Mouse (Mus musculus) hindbrain, embryonic 12.5 days (tissue): ENCODE data around the gene Cep128. TPM values are rescaled to one million over a fixed set of nuclear protein-coding genes. Genes with fewer than 3 reads are reported as not detected.

ENCODE experiments used
- ATAC-seq: fragments of 200-750 bp; cut with Nextera tagmentation; 2 replicates; pipeline ENCODE4 v1.8.0; 2017; ENCODE audit warnings: moderate TSS enrichment; ENCODE audit not compliant: low FRiP score
- H3K27ac ChIP-seq: fragments of 300-500 bp; sonication (generic); 2 replicates; pipeline ENCODE4 v1.5.1; 2016; ENCODE audit warnings: mild to moderate bottlenecking
- H3K27me3 ChIP-seq: fragments of 300-500 bp; sonication (generic); 2 replicates; pipeline ENCODE4 v1.6.1; 2016; ENCODE audit warnings: mild to moderate bottlenecking
- H3K36me3 ChIP-seq: fragments of 300-500 bp; sonication (generic); 2 replicates; pipeline ENCODE4 v1.6.1; 2016; ENCODE audit warnings: mild to moderate bottlenecking
- H3K4me1 ChIP-seq: fragments of 300-500 bp; sonication (generic); 2 replicates; pipeline ENCODE4 v1.6.1; 2016
- H3K4me2 ChIP-seq: fragments of 300-500 bp; sonication (generic); replicated peaks from 2 replicates; pipeline ENCODE4 v1.6.1; 2016; ENCODE audit warnings: mild to moderate bottlenecking
- H3K4me3 ChIP-seq: fragments of 300-500 bp; sonication (generic); 2 replicates; pipeline ENCODE4 v1.5.1; 2016; ENCODE audit warnings: mild to moderate bottlenecking
- H3K9ac ChIP-seq: fragments of 300-500 bp; sonication (generic); 2 replicates; pipeline ENCODE4 v1.6.1; 2016; ENCODE audit warnings: mild to moderate bottlenecking, moderate library complexity
- H3K9me3 ChIP-seq: fragments of 300-500 bp; sonication (generic); replicated peaks from 2 replicates; pipeline ENCODE4 v1.6.1; 2016; ENCODE audit warnings: mild to moderate bottlenecking
- WGBS: fragments of 180-500 bp; shearing (Covaris S2); methylation state at CpG from one replicate; pipeline ENCODE4 v1.1.7; 2016; 5-methylcytosine and 5-hydroxymethylcytosine counted together
- polyA plus RNA-seq: library from polyadenylated mRNA; unstranded; fragments of >200 nt; fragmentation: Nextera tagmentation; extraction: Ambion mirVana; gene quantifications from 2 replicates; pipeline ENCODE4 v1.2.1, GENCODE M21; 2016

The Cep128 gene
- polyA plus RNA-seq, 1 experiment from 2014 or later = 8.7 TPM

DNA sequence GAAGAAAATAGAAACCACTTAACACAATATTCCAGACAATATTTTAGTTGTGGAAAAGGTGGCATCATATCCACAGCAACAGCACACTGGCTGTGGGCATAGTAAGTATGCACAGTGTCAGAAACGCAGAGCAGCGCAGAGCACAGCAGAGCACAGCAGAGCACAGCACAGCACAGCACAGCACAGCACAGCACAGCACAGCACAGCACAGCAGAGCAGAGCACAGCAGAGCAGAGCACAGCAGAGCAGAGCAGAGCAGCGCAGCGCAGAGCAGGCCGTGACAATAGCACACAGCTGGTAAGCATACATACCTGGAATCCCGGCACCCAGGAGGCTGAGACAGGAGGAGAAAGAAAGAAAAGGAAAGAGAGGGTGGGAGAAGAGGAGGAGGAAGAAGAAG lies 129.4 kb downstream of the Cep128 start:
- Histone ChIP-seq H3K27ac (no peak overlapping the region), H3K9ac (no peak overlapping the region), H3K27me3 (no peaks in the 10 kb centered on the region), H3K4me1 (no peaks in the 10 kb centered on the region), H3K4me2 (no peak overlapping the region), H3K36me3 (no peaks in the 10 kb centered on the region), H3K9me3 (no peaks in the 10 kb centered on the region), H3K4me3 (no peak overlapping the region)
- no peak for ATAC-seq
- whole genome bisulfite sequencing = 100% methylated on average over 6 of the region's 6 CpGs

DNA sequence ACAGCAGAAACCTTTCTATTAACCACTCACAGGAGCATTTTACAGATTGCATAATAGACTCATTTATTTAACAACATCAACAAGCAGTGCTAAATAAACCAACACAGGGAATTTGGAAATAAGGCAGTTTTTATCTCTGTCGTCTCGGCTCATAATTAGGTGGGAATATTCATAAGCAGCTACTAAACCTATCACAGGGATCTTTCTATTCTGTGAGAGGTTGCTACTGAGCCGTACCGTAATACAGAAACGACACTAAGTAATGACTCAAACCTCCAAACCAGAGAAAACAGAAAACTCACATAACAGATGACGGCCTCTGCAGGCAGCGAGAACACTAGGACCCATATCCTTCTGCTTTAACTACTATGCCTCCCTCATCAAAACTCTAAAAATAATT lies 163.6 kb downstream of the Cep128 start:
- no peak overlapping the region for H3K27ac ChIP-seq
- 81% methylated on average over 7 of the region's 7 CpGs for WGBS
- ATAC-seq = no peak
- H3K9me3 ChIP-seq = no peaks in the 10 kb centered on the region
- no peaks in the 10 kb centered on the region for H3K36me3 ChIP-seq
- H3K4me3 ChIP-seq = no peak overlapping the region
- H3K27me3 ChIP-seq = no peaks in the 10 kb centered on the region
- no peaks in the 10 kb centered on the region for H3K4me1 ChIP-seq
- no peak overlapping the region for H3K4me2 ChIP-seq
- H3K9ac ChIP-seq = no peak overlapping the region

DNA sequence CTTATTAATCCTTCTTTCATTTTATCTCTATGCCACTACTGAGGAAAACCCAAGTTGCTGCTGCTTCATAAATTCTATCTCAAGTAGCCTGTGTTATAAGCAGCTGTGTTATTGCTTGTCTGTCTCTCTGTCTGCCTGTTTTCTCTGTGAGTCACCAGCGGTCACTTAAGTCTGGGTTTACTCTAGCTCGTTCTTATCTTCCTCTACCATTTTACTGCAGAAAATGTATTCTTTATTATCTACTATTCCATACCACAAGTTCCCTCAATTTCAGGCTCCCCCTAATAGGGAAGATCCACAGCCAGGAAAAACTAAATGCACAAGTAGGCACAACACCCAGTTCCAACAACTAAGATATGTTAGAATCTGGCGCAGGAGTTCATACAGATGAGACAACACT lies 178.7 kb downstream of the Cep128 start:
- WGBS = 90% methylated on average over 3 of the region's 3 CpGs
- Histone ChIP-seq H3K4me1 (no peaks in the 10 kb centered on the region), H3K9ac (no peak overlapping the region), H3K36me3 (no peaks in the 10 kb centered on the region), H3K27ac (no peak overlapping the region), H3K27me3 (no peaks in the 10 kb centered on the region), H3K9me3 (no peaks in the 10 kb centered on the region), H3K4me2 (no peak overlapping the region), H3K4me3 (no peak overlapping the region)
- no peak for ATAC-seq

DNA sequence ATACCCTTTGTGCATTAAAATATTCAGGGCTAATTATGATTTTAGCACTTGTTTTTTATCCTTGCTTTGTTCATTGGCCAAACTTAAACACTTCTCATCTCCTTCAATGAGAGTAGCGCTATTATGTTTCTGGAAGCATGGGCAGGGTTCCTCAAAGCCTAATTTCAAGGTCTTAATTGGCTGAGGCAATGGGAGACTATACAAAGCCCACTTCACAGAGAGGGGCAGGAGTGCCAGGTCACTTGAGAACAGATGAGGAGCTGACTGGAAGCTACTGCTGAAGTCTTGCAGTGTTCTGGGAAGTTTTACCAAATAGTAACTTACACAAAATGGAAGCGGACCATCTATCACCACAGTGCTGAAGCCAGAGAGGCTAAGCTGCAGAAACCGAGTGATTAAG lies 179.9 kb downstream of the Cep128 start:
- no peak overlapping the region for H3K27ac ChIP-seq
- WGBS = 89% methylated on average over 3 of the region's 3 CpGs

DNA sequence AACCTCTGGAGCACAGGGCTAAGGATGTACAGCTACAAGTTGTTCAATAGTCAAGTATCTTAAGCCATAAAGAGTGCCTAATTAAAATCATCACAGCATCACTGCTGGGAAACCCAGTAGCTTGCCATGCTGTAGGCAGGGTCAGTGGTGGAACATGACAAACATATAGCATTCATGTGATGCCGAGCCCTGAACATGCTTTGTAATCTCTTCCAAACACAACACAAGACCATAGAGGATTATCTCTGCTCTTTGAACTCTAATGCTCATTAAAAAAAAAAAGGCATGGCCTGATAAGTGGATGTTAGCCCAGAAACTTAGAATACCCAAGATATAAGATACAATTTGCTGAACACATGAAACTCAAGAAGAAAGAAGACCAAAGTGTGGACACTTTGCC lies 181.7 kb downstream of the Cep128 start:
- H3K4me3 ChIP-seq = no peak overlapping the region
- H3K4me2 ChIP-seq = no peak overlapping the region
- no peak for ATAC-seq
- no peak overlapping the region for H3K9ac ChIP-seq
- 100% methylated on average over 1 of the region's 1 CpGs for WGBS
- H3K9me3 ChIP-seq = no peaks in the 10 kb centered on the region
- H3K27me3 ChIP-seq = no peaks in the 10 kb centered on the region
- H3K27ac ChIP-seq = no peak overlapping the region
- H3K4me1 ChIP-seq = no peaks in the 10 kb centered on the region
- no peaks in the 10 kb centered on the region for H3K36me3 ChIP-seq

More for the DNA sequence above, 179.9 kb downstream of the Cep128 start:
- Histone ChIP-seq H3K4me3 (no peak overlapping the region), H3K9ac (no peak overlapping the region), H3K27me3 (no peaks in the 10 kb centered on the region), H3K4me2 (no peak overlapping the region), H3K9me3 (no peaks in the 10 kb centered on the region), H3K4me1 (no peaks in the 10 kb centered on the region), H3K36me3 (no peaks in the 10 kb centered on the region)
- peak; percentile 35; the same call in 1 of the 2 replicates for ATAC-seq

DNA sequence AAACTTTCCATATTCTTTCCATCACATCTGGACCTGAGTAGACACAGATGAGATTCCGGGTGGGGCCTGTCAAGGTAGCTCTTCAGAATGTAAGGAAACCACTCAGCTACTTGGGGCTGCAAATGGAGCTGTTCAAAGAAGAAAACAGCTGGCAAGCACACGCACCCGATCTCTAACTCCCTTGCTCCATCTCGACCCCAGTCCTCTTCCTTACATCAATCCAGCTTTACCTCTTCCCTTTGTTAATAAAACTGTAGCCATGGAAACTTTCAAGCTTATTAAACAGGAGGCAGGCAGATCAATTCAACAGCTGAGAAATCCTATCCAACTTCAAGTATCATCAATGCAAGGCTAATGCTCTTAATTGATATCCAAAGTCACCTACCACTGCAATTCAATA lies 195.1 kb downstream of the Cep128 start:
- no peaks in the 10 kb centered on the region for H3K9me3 ChIP-seq
- no peak overlapping the region for H3K4me3 ChIP-seq
- ATAC-seq = no peak
- H3K9ac ChIP-seq = no peak overlapping the region
- 42% methylated on average over 4 of the region's 4 CpGs for WGBS
- H3K4me2 ChIP-seq = no peak overlapping the region
- H3K36me3 ChIP-seq = no peaks in the 10 kb centered on the region
- H3K4me1 ChIP-seq = no peaks in the 10 kb centered on the region
- no peak overlapping the region for H3K27ac ChIP-seq
- H3K27me3 ChIP-seq = no peaks in the 10 kb centered on the region

DNA sequence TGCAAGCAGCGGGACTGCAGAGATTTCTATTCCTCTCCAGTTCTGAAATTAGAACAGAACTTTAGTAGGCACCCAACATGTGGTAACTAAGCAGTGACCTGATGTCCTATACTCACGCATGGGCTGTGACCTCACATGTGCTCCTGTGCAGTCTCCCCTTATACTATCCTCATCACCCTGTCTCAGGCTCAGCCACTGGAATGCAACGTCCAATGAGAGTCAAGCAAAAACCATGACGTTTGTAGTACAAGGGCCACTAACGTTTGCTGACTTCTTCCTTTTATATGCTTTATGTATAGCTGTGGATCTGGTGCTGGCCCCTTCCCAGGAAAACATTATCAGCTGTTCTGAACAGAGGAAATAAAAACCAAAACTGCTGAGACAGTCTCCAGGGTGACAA lies 198.6 kb downstream of the Cep128 start:
- no peak overlapping the region for H3K27ac ChIP-seq
- ATAC-seq = no peak
- WGBS = 81% methylated on average over 5 of the region's 5 CpGs
- H3K4me2 ChIP-seq = no peak overlapping the region
- H3K4me3 ChIP-seq = no peak overlapping the region
- H3K9ac ChIP-seq = no peak overlapping the region
- no peaks in the 10 kb centered on the region for H3K9me3 ChIP-seq
- no peaks in the 10 kb centered on the region for H3K36me3 ChIP-seq
- no peaks in the 10 kb centered on the region for H3K27me3 ChIP-seq
- no peaks in the 10 kb centered on the region for H3K4me1 ChIP-seq

DNA sequence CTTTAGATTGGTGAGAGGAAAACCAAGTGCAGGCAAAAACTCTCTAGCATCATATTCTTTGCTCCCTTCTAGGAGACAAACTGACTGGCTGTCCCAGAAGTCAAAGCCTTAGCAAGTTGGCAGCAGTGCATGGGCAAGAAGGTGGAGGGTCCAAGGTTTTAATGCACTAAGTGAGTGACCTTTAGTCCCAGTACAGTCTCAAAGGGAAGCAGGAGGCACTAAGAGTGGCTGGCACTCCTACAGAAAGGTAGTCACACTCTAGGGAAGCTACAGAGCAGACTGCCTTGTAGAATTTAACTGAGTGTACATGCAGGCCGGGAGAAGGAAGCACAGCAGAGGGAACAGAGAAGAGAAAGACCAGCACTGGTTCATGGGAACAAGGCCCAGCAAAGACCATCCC lies 199.6 kb downstream of the Cep128 start:
- no peak overlapping the region for H3K4me3 ChIP-seq
- WGBS = 86% methylated on average over 1 of the region's 1 CpGs
- H3K9me3 ChIP-seq = no peaks in the 10 kb centered on the region

DNA sequence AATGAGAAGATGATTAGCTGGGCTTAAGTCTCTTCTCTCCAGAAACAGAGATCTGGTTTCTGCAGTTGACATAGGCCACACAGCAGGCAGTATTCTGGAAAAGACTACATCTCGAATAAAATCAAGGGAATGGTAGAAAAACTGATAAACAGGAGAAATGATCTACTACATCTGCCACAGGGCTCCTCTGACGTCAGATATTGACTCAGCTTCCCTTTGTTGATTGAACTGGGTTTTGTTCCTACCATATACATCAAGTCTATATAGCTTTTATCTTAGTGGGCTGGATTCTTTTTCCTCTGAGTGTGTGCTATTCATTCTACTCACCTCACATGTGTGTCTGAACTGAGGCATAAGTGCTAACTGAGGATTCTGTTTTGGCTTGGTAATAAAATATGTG lies 200.3 kb downstream of the Cep128 start:
- Histone ChIP-seq H3K4me2 (no peak overlapping the region), H3K4me1 (no peaks in the 10 kb centered on the region), H3K9ac (no peak overlapping the region), H3K36me3 (no peaks in the 10 kb centered on the region), H3K4me3 (no peak overlapping the region), H3K27me3 (no peaks in the 10 kb centered on the region), H3K27ac (no peak overlapping the region), H3K9me3 (no peaks in the 10 kb centered on the region)
- 78% methylated on average over 2 of the region's 2 CpGs for WGBS
- ATAC-seq = no peak

More for the DNA sequence above, 199.6 kb downstream of the Cep128 start:
- H3K9ac ChIP-seq = no peak overlapping the region
- no peak for ATAC-seq
- no peaks in the 10 kb centered on the region for H3K36me3 ChIP-seq
- no peak overlapping the region for H3K27ac ChIP-seq
- no peaks in the 10 kb centered on the region for H3K4me1 ChIP-seq
- no peaks in the 10 kb centered on the region for H3K27me3 ChIP-seq
- no peak overlapping the region for H3K4me2 ChIP-seq

DNA sequence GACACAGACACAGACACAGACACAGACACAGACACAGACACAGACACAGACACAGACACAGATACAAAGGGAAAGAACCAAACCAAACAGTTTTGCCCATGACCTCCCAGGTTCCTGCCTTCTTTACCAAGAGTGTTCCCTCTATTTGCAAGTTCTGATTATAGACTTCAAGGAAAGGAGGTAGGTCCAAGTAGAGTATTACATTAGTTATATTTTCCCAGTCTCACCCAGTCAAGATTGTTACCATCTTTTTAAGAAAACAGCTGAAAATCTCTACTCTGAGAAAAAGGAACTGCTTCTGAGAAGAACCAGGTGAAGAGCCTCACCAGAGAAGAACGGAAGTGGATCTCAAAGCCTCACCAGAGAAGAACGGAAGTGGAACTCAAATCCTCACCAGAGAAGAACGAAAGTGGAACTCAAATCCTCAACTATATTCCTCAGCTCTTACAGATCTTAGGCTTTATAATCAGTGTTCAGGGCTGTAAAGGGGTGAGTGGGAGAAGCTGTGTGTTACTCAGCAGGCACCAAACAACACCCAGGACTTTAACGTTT lies 200.8 kb downstream of the Cep128 start:
- 89% methylated on average over 4 of the region's 4 CpGs for WGBS
- no peaks in the 10 kb centered on the region for H3K4me1 ChIP-seq
- ATAC-seq = no peak
- no peaks in the 10 kb centered on the region for H3K9me3 ChIP-seq
- H3K27ac ChIP-seq = no peak overlapping the region
- no peaks in the 10 kb centered on the region for H3K27me3 ChIP-seq
- no peaks in the 10 kb centered on the region for H3K36me3 ChIP-seq
- H3K4me2 ChIP-seq = no peak overlapping the region
- H3K4me3 ChIP-seq = no peak overlapping the region
- no peak overlapping the region for H3K9ac ChIP-seq

DNA sequence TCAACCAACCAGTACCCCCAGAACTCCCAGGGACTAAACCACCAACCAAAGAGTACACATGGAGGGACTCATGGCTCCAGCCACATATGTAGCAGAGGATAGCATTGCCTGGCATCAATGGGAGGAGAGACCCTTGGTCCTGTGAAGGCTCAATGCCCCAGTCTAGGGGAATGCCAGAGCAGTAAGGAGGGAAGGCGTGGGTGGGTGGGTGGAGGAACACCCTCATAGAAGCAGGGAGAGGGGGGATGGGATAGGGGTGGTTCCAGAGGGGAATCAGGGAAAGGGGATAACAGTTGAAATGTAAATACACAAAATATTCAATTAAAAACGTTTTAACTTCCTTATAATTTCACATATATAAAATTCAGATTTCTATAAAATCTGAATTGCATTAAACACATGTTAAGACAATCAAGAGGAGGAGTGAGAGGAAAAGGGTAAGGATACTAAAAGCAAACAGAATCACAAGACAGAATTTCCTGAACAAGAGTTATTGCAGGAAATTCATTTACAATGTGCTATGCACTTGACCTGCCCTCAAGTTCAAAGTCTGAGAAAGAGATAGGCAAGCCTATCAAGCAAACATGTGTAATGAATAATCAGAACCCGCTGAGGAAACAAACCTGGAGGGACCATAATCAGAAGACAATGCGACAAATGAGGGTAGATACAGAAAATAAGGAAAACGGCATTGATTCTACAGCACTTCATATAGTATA lies 207.2 kb downstream of the Cep128 start:
- Histone ChIP-seq H3K27me3 (no peaks in the 10 kb centered on the region), H3K4me1 (no peaks in the 10 kb centered on the region), H3K36me3 (no peaks in the 10 kb centered on the region), H3K4me3 (no peak overlapping the region), H3K9ac (no peak overlapping the region), H3K4me2 (no peak overlapping the region), H3K9me3 (no peaks in the 10 kb centered on the region), H3K27ac (no peak overlapping the region)
- no peak for ATAC-seq
- 83% methylated on average over 5 of the region's 5 CpGs for WGBS

DNA sequence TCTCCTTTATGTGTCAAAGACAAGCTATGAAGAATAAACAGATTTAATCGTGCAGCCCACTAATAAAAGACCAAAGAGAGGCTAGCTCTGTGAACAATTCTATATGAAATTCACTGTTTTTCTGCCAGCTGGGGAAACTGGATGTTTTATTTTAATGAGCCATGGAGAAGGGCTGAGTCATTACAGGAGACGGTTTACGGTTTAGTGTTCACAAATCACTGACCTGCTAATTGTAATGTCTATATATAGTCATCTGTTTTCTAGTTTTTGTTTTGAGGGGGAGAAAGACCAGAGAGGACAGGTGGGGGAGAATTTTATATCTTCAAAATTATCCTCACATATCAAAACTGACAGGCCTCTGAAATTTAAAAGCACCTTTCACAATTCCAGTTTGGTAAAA lies 212.6 kb downstream of the Cep128 start:
- Histone ChIP-seq H3K4me2 (no peak overlapping the region), H3K27ac (no peak overlapping the region), H3K27me3 (no peaks in the 10 kb centered on the region), H3K4me3 (no peak overlapping the region), H3K4me1 (no peaks in the 10 kb centered on the region), H3K9me3 (no peaks in the 10 kb centered on the region), H3K9ac (no peak overlapping the region), H3K36me3 (no peaks in the 10 kb centered on the region)
- ATAC-seq = no peak
- whole genome bisulfite sequencing = 79% methylated on average over 3 of the region's 3 CpGs

DNA sequence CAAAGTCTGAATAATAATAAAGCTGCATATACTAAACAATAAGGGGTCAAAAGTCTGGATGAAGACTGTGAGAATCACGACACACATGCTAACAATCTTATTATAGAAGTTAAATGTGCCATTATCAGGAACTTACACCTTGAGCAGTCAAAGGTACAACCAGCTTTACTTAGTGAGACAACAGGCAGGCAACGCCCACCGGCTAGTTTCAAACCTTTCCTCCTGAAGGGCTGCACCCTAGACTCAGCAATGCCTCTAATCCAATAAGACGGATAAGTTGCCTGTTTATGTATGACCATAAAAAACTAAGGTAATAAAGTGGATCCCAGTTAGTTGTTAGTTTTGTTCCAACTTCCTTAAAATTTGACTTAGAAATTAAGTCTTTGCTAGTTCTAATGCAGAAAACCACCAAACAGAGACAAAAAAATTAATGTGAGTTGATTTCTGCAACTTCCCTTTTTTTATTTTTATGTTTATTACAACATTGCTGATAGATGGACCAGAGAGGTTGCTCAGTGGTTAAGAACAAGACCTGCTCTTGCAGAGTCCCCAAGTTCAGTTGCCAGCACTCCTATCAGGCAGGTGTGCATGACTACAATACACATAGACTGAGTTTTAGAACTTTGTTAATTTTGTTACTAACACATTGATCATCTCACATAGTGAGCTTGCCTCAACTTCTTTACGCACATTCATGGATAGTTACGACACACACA lies 223.0 kb downstream of the Cep128 start:
- H3K27ac ChIP-seq = no peak overlapping the region
- no peak overlapping the region for H3K4me3 ChIP-seq
- WGBS = 93% methylated on average over 6 of the region's 6 CpGs
- no peaks in the 10 kb centered on the region for H3K9me3 ChIP-seq
- no peaks in the 10 kb centered on the region for H3K27me3 ChIP-seq
- no peak overlapping the region for H3K4me2 ChIP-seq
- H3K9ac ChIP-seq = no peak overlapping the region
- no peaks in the 10 kb centered on the region for H3K36me3 ChIP-seq
- no peak for ATAC-seq
- no peaks in the 10 kb centered on the region for H3K4me1 ChIP-seq
